Mouse (Mus musculus) intestine, embryonic 14.5 days (tissue): ENCODE measurements around the gene Grk5. TPM values are rescaled to one million over a fixed set of nuclear protein-coding genes. Genes with fewer than 3 reads are reported as not detected.
A peak's percentile ranks its signal among the peaks of the same experiment; 100 is the strongest.

Experiments used
- ATAC-seq: fragments of 200-750 bp; cut with Nextera tagmentation; replicated peaks from 2 replicates; pipeline ENCODE4 v1.8.0; 2017; ENCODE audit warnings: low read depth, moderate number of reproducible peaks, moderate TSS enrichment, moderate library complexity; ENCODE audit not compliant: low FRiP score, low TSS enrichment
- DNase-seq: peaks from one replicate; pipeline ENCODE4 v3.0.0-alpha.2; 2018; ENCODE audit warnings: low spot score
- H3K27ac ChIP-seq: fragments of 300-500 bp; sonication (generic); 2 replicates; pipeline ENCODE4 v1.5.1; 2014; ENCODE audit warnings: low read depth, mild to moderate bottlenecking, control low read depth
- H3K27me3 ChIP-seq: fragments of 300-500 bp; sonication (generic); replicated peaks from 2 replicates; pipeline ENCODE4 v1.6.1; 2014; ENCODE audit warnings: low read length, control low read depth; ENCODE audit not compliant: control insufficient read depth, insufficient read depth
- H3K36me3 ChIP-seq: fragments of 300-500 bp; sonication (generic); 2 replicates; pipeline ENCODE4 v1.6.1; 2014; ENCODE audit warnings: low read length, control low read depth; ENCODE audit not compliant: control insufficient read depth, insufficient read depth
- H3K4me1 ChIP-seq: fragments of 300-500 bp; sonication (generic); replicated peaks from 2 replicates; pipeline ENCODE4 v1.6.1; 2014; ENCODE audit warnings: low read length, control low read depth, mixed read lengths; ENCODE audit not compliant: control insufficient read depth, insufficient read depth
- H3K4me2 ChIP-seq: fragments of 300-500 bp; sonication (generic); 2 replicates; pipeline ENCODE4 v1.6.1; 2014; ENCODE audit warnings: low read length
- H3K4me3 ChIP-seq: fragments of 300-500 bp; sonication (generic); 2 replicates; pipeline ENCODE4 v1.5.1; 2014; ENCODE audit warnings: low read depth, low read length, control low read depth, mixed read lengths
- H3K9ac ChIP-seq: fragments of 300-500 bp; sonication (generic); 2 replicates; pipeline ENCODE4 v1.6.1; 2014; ENCODE audit warnings: mild to moderate bottlenecking, low read length
- H3K9me3 ChIP-seq: fragments of 300-500 bp; sonication (generic); 2 replicates; pipeline ENCODE4 v1.6.1; 2016; ENCODE audit warnings: low read length, control low read depth; ENCODE audit not compliant: control insufficient read depth
- WGBS: fragments of 180-500 bp; shearing (Covaris S2); extraction: QIAGEN DNeasy Blood & Tissue Kit; methylation state at CpG from one replicate; pipeline ENCODE4 v1.1.7; 2014; 5-methylcytosine and 5-hydroxymethylcytosine counted together
- polyA plus RNA-seq: library from polyadenylated mRNA; unstranded; fragments of >200 nt; fragmentation: Nextera tagmentation; extraction: Ambion mirVana; gene quantifications from 2 replicates; pipeline ENCODE4 v1.2.1, GENCODE M21; 2014

Grk5 gene
- polyA plus RNA-seq, 1 experiment from 2014 or later = 2.1 TPM

DNA sequence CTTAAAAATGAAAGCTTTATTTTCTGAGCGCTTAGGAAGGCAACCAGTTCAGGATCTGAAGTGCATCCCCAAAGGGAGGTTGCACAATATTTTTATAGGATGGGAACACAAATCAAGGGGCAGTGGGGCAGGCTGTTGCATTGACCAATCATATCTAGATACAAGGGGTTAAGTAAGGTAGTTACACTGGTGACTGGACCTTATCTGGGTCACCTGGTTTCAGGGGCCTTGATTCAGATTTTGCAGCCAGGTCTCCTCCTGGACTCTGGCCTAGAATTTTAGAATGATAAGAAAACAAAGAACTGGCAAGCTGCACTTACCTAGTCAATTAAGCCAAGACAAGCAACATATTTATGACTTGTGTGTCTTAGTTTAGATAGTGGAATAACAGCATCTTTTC, 161.6 kb downstream of the Grk5 start:
- ATAC-seq (no peak), DNase-seq (no peak)
- H3K27ac ChIP-seq = no peak overlapping the region
- H3K4me3 ChIP-seq = no peak overlapping the region
- no peak overlapping the region for H3K9ac ChIP-seq
- 0 out of 2 replicates have a peak, but pooled peaks cover 4% of the 10 kb centered on the region for H3K4me1 ChIP-seq
- no peak overlapping the region for H3K4me2 ChIP-seq
- no peaks in the 10 kb centered on the region for H3K27me3 ChIP-seq
- no peaks in the 10 kb centered on the region for H3K36me3 ChIP-seq
- 88% methylated on average over 1 of the region's 1 CpGs for WGBS
- H3K9me3 ChIP-seq = no peaks in the 10 kb centered on the region

DNA sequence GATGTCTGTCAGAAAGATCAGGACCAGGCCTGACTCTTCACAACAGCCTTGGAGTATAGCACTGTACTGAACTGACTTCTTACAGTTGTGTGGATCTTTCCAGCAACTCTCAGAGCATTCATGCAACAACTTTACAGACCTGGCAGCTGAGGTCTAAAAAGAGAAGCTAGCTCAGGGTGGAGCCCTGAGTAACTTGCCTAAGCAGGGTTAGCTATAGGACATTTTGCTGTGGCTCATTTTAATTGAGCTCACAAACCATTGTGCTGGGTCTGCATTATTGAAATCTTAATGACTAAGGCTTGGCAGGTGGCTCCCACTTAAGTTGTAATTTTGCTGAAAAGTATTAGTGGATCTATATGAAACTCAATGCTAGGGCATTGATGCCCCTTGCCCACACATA, 162.5 kb downstream of the Grk5 start:
- Histone ChIP-seq H3K4me2 (no peak overlapping the region), H3K4me3 (no peak overlapping the region), H3K4me1 (peaks cover 10% of the 10 kb centered on the region), H3K27ac (no peak overlapping the region), H3K9ac (no peak overlapping the region), H3K9me3 (no peaks in the 10 kb centered on the region), H3K27me3 (no peaks in the 10 kb centered on the region), H3K36me3 (no peaks in the 10 kb centered on the region)
- no peak for DNase-seq
- ATAC-seq = no peak

DNA sequence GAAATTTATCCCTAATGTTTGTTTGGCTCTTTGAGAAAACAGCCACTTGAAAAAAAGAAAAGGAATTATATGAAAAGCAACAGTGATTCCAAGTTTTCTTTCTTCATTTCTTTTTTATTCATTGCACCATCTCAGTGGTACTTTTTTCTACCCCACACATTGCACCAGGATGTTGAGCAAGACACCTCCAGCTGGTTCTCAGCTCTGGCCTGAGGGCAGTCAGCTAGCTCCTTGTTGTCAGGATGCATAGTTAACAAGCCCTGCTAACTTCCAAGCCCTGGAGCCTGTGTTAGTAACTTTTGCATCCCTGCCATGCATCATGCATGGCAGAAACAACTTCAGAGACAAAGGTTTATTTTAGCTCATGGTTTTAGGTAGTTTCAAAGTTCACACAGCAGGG, 163.2 kb downstream of the Grk5 start:
- Histone ChIP-seq H3K27me3 (no peaks in the 10 kb centered on the region), H3K36me3 (no peaks in the 10 kb centered on the region), H3K9me3 (no peaks in the 10 kb centered on the region), H3K4me3 (no peak overlapping the region), H3K27ac (no peak overlapping the region), H3K4me1 (peaks cover 17% of the 10 kb centered on the region), H3K4me2 (no peak overlapping the region), H3K9ac (no peak overlapping the region)
- no peak for DNase-seq
- no peak for ATAC-seq

DNA sequence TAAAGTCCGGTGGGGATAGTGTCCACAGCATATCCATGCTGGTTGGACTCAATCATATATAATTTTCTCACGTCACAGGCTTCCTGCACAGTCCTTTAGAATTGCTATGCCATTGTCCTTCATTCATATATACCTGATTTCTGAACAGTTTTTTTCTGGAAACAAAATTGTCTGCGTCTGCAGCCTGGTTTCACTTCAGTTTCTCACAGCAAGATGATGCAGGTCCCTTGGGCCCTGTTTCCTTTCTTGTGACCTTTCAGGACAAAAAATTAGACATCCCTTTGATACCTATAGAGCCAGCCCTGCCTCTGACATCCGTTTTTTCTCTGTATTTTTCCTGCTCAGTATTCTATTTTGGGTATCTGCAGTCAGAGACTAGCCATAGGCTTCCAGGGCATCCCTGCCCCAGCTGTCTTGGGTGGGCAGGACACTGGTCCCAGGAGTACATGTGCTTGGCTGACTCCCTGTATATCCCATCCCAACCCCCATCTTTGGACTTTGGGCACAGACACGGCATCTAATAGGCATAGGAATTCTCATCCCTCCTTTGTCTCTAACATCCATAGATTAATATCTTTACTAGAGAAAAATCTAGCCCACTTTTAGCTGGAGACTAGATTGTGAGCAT, 167.3 kb downstream of the Grk5 start:
- 51% methylated on average over 5 of the region's 5 CpGs for WGBS
- Histone ChIP-seq H3K9ac (no peak overlapping the region), H3K27ac (no peak overlapping the region), H3K9me3 (no peaks in the 10 kb centered on the region), H3K4me3 (no peak overlapping the region), H3K27me3 (no peaks in the 10 kb centered on the region), H3K36me3 (no peaks in the 10 kb centered on the region), H3K4me1 (peaks cover 18% of the 10 kb centered on the region), H3K4me2 (no peak overlapping the region)
- no peak for DNase-seq
- no peak for ATAC-seq

DNA sequence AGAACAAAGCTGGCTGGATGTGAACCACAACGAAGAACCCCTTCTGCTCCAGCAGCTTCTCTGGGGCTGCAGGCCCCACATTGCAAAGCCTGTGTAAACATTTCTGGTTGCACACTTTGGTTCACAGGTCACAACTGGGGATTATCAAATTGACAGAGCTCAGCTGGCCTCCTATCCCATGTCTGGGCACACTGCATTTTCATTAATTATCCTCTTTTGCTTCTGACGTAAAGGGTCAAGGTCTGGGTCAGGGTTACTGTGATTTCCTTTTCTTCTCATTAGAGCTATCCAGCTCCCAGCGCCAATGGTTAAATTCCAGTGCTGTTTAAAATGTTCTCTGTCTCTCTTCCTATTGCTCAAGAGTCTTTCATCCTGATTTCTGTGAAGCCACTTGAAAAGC, 168.0 kb downstream of the Grk5 start:
- ATAC-seq = no peak
- Histone ChIP-seq H3K27me3 (no peaks in the 10 kb centered on the region), H3K4me3 (no peak overlapping the region), H3K9me3 (no peaks in the 10 kb centered on the region), H3K36me3 (no peaks in the 10 kb centered on the region), H3K4me1 (peaks cover 18% of the 10 kb centered on the region), H3K9ac (no peak overlapping the region), H3K27ac (no peak overlapping the region), H3K4me2 (no peak overlapping the region)
- peak; percentile 64 for DNase-seq
- WGBS = 8% methylated on average over 3 of the region's 3 CpGs

DNA sequence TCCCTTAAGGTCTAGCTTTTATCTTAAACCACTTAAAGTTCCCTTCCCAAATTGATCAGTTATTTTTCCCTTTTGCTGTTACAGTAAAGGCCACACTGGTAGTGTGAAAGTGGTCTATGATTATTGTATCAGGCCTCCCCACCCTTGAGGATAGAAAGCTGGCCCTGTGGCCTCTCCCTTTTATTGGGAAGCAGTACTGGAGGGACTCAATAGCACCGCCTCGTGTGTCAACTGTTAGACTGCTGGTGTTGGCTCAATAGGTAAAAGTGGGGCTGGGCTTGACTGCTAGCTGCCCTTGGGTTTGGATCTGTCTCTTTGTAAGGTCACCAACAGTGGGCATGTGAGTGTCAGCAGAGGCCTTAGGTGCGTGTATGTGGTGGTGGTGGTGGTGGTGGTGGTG, 174.8 kb downstream of the Grk5 start:
- DNase-seq = no peak
- no peaks in the 10 kb centered on the region for H3K4me1 ChIP-seq
- no peaks in the 10 kb centered on the region for H3K36me3 ChIP-seq
- H3K9me3 ChIP-seq = no peaks in the 10 kb centered on the region
- no peak overlapping the region for H3K9ac ChIP-seq
- no peak overlapping the region for H3K4me3 ChIP-seq
- WGBS = 88% methylated on average over 3 of the region's 3 CpGs
- no peak overlapping the region for H3K27ac ChIP-seq
- no peaks in the 10 kb centered on the region for H3K27me3 ChIP-seq
- no peak for ATAC-seq
- no peak overlapping the region for H3K4me2 ChIP-seq

DNA sequence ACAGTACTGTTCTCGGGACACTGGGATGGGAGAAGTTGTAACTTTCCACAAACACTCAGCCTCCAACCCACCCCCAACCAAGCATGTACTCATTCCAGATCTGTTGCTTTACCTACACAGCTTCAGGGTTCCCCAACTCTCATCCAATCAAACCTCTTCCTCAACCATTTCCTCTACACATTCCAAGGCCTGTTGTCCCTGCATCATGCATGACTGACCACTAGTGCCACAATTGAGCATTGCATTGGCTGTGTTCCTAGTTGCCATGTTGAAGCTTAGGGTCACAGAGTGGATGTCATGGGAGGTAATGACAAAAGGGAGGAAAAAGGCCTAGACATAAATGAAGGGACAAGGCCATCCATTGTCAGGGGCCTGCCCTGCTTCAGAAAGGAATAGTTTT, 175.5 kb downstream of the Grk5 start:
- H3K36me3 ChIP-seq = no peaks in the 10 kb centered on the region
- H3K27me3 ChIP-seq = no peaks in the 10 kb centered on the region
- ATAC-seq = no peak
- H3K4me3 ChIP-seq = no peak overlapping the region
- no peak for DNase-seq
- no peak overlapping the region for H3K9ac ChIP-seq
- H3K27ac ChIP-seq = no peak overlapping the region
- whole genome bisulfite sequencing = 83% methylated on average over 1 of the region's 1 CpGs
- H3K4me1 ChIP-seq = no peaks in the 10 kb centered on the region
- H3K9me3 ChIP-seq = no peaks in the 10 kb centered on the region
- H3K4me2 ChIP-seq = no peak overlapping the region

DNA sequence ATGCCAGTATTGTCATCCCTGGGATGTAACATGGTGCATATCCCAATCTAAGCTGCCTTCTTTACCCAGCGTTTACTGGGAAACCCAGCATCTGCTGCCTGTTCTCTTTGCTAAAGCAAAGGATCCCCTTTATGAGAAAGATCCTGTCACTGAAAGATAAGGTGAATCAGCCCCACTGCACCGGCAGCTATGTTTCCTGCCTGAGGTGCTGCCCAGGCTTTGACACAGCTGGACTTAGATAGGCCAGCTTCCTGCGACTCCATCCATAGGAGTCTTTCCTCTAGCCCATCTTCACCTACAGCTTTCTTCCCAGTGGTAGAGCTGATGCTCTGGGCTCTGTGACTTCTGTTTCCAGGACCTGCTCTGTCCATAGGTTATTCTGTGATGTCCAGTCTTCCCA, 189.1 kb downstream of the Grk5 start:
- H3K27ac ChIP-seq = no peak overlapping the region
- 89% methylated on average over 3 of the region's 3 CpGs for WGBS
- H3K4me3 ChIP-seq = no peak overlapping the region
- H3K36me3 ChIP-seq = peaks cover 5% of the 10 kb centered on the region; the same call in 1 of the 2 replicates
- H3K4me2 ChIP-seq = no peak overlapping the region
- DNase-seq (no peak), ATAC-seq (no peak)
- no peaks in the 10 kb centered on the region for H3K27me3 ChIP-seq
- H3K9ac ChIP-seq = no peak overlapping the region
- H3K9me3 ChIP-seq = no peaks in the 10 kb centered on the region
- H3K4me1 ChIP-seq = no peaks in the 10 kb centered on the region

DNA sequence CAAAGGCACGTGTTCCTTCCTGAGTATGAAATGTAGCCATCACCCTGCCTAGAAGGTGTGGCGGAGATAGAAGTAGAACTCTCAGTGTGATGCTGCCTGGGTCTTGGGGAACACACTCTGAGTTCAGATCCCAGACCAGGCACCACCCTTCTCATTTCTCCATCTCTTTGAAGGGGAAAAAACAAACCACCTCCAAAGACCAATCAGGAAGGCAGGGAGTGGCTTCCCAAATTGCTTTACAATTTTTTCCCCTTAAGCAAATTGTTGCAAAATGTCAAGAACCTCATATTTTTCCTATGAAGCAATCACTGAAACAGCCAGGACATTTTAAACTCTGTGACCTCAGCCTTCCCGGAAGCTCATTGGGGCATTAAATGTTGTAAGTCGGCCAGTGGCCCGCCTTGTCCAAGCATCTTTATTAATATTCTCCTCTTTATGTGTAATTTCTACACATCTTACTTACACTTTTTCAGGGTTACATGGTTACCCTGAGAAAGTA, 190.8 kb downstream of the Grk5 start:
- Histone ChIP-seq H3K27ac (no peak overlapping the region), H3K9me3 (no peaks in the 10 kb centered on the region), H3K27me3 (no peaks in the 10 kb centered on the region), H3K9ac (no peak overlapping the region), H3K4me1 (no peaks in the 10 kb centered on the region), H3K4me2 (no peak overlapping the region), H3K36me3 (peaks cover 5% of the 10 kb centered on the region; the same call in 1 of the 2 replicates), H3K4me3 (no peak overlapping the region)
- ATAC-seq (no peak), DNase-seq (no peak)
- WGBS = 94% methylated on average over 5 of the region's 5 CpGs
